Mouse (Mus musculus): ENCODE measurements around the gene Dpagt1.
"Not testable (repeated sequence)": the region's sequence is repeated elsewhere in the genome, so short reads cannot be mapped to it uniquely, and the experiment has no call there.

Dpagt1 gene

GRCm38 (mm10) chr9:44341487-44341886 lies 15.7 kb downstream of the Dpagt1 start:
- no peak for DNase-seq

GRCm38 (mm10) chr9:44342173-44342572 lies 16.4 kb downstream of the Dpagt1 start:
- no peak for DNase-seq

DNA sequence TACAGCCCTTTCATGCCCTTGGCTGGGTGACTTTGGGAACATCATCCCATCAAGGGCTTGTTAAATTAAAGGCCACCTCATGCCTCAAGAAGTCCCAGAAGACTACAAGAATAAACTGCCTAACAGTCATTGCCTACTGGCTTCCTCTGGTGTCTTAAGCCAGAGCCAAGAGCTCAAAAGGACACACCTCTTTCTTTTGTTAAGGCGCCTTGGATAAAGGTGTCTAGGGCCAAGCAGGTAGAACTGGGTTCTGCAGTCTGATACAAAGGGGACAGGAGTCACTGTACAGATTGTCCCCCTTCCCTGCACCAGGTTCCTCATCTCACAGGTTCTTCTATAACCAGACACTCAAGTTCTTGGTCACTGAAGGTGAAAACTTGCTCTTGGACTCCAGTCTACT lies 16.8 kb downstream of the Dpagt1 start:
- no peak for DNase-seq

- DNase-seq, result no peak
Observed at GRCm38 (mm10) chr9:44343290-44343689, 17.5 kb downstream of the Dpagt1 start.

GRCm38 (mm10) chr9:44343781-44344421 lies 18.1 kb downstream of the Dpagt1 start, which contains the start of gene Hmbs:
Gene Hmbs (minus strand): TSS chr9:44344228.
- peak; percentile 94 to 95 for DNase-seq

- DNase-seq, result no peak
Observed at GRCm38 (mm10) chr9:44345570-44346433, 20.0 kb downstream of the Dpagt1 start.

- no peak for DNase-seq
Observed at GRCm38 (mm10) chr9:44347166-44347565, 21.3 kb downstream of the Dpagt1 start.

DNA sequence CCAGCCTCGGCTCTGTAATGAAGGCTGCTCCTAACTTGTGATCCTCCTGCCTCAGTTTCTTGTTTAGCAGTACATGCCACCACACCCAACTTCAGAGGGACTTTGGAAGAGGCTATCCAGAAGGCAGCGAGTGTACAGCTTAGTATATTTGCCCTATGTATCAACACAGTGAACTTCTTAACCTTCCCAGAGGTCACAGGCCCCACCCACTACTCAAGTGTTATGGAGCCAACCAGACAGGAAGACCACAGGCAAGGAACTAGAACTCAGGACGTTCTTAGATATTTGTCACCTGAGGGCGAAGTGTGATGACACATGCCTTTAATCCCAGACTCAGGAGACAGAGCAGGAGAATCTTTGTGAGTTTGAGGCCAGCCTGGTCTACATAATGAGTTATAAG lies 21.8 kb downstream of the Dpagt1 start:
- DNase-seq, result no peak

- no peak for DNase-seq
Observed at GRCm38 (mm10) chr9:44348546-44348945, 22.7 kb downstream of the Dpagt1 start.

- DNase-seq, result no peak
Observed at GRCm38 (mm10) chr9:44351396-44351795, 25.6 kb downstream of the Dpagt1 start.

DNA sequence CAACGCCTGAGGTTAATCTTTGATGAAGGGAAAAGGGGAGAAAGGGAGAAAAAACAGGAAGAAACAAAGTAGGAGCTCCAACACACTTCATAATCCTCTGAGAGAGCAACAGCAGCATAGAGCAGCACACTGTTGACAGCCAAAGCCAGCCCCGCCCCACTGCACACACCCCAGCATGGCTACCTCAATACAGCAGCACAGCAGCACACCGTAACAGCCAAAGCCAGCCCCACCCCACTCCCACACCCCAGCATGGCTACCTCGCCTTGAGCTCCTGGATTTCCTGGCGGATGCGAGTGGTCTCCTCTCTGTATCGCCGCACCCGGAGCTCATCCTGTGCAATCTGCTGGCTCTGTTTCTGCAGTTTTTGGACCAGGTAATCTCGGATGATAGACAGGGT lies 26.5 kb downstream of the Dpagt1 start:
- DNase-seq, result no peak

- DNase-seq, result no peak
Observed at GRCm38 (mm10) chr9:44353142-44353541, 27.3 kb downstream of the Dpagt1 start.

GRCm38 (mm10) chr9:44357207-44357606 lies 31.4 kb downstream of the Dpagt1 start:
- no peak for DNase-seq

DNA sequence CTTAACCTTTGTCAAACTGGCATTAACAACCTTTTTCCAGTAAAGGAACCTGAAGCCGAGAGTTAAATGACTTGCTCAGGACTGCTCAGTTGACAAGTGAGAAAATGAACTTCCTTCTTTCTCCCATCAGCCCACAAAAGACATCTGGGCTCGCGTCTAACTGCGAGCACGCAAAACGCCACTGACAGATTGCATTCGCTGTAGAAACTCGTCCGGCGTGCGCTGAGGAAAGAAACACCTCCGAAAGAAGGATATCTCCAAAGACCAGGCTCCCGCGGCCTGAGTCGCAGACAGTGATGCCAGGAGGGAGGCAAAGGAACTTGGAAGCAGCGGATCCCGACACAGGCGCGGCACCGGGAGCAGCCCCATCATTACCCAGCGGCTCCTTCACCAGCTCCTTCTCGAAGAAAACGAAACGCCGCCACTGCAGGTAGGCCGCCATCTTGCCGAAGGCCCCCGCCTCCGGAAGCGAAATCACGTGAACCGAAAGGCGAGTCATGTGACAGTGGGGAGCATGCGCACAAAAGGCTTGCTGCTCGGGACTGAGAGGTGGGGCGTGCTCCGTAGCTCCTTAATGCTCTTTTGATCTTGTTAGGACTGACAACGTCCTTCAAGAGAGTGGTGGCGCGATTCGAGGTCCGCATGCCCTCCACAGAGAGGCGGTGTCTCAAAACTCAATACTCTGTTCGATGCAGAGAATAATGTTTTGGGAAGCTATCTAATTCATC lies 35.5 kb downstream of the Dpagt1 start, which contains the start of gene Vps11:
Gene Vps11 (minus strand): TSS at position 481 of the 728 bp plus-strand sequence.
- peak; percentile 95 to 96 for DNase-seq

- not testable (repeated sequence) for DNase-seq
Observed at GRCm38 (mm10) chr9:44361931-44362330, 36.1 kb downstream of the Dpagt1 start.

DNA sequence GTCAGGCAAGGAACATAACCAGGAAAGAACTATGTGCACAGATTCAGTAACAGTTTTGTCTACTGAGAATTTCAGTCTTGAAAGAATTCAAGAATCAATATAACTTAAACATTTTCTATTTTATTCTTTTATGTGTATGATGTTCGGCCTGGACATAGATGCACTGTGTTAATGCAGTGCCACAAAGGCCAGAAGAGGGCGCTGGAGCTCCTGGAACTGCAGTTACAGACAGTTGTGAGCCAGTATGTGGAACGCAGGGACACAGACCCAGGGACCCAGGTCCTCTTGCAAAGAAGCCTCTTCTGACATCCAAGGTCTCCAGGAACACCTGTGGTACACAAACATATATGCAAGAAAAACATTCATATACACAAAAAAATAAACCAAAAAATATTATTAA lies 38.7 kb downstream of the Dpagt1 start:
- DNase-seq, result peak in 1 of 2 experiments; percentile 11

GRCm38 (mm10) chr9:44373386-44373785 lies 47.6 kb downstream of the Dpagt1 start:
- no peak for DNase-seq

DNA sequence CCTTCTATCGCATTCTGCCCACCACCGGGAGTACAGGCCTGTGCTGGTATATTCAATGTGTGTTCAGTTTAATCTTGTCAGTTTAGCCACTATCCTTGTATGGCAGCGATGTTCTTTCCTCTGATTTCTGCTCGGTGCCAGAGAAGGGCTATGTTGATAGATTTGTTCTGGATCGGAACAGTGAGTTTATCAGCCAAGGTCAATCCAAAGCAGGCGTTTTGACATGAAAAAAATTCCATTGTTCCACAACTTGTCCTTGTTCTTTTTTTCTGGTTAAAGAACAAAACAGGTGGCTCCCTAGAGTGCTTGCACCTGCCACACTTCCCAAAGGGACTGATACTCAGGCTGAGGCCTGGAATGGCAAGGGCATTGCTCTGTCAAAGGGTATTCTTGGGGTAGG lies 50.3 kb downstream of the Dpagt1 start:
- DNase-seq, result no peak

GRCm38 (mm10) chr9:44377335-44377734 lies 51.5 kb downstream of the Dpagt1 start:
- DNase-seq, result not testable (repeated sequence)

GRCm38 (mm10) chr9:44378153-44378730 lies 52.4 kb downstream of the Dpagt1 start:
- no peak for DNase-seq

GRCm38 (mm10) chr9:44379054-44379834 lies 53.4 kb downstream of the Dpagt1 start, which contains the start of gene Hyou1:
Gene Hyou1 (plus strand): TSS chr9:44379490.
- peak; percentile 98 to 99 for DNase-seq

GRCm38 (mm10) chr9:44379862-44380261 lies 54.0 kb downstream of the Dpagt1 start:
- DNase-seq, result no peak
